13 mouse cellular contexts compared by ENCODE assay signal in genomic region chr5:65028019-65028418, GRCm38 (mm10). TPM values are rescaled to one million over a fixed set of nuclear protein-coding genes. Genes with fewer than 3 reads are reported as not detected.
A peak's percentile ranks its signal among the peaks of the same experiment; 100 is the strongest.
DNase-seq lines count a peak whose midpoint lies in the region; ATAC-seq lines count a peak whose summit lies in the region.
"Had no signal": no experiment of that assay in that cellular context is flagged by ENCODE, and none has a peak within 500 bp of the region (broad histone marks: within the 10 kb centered on the region; RNA-seq: fewer than 3 reads in every experiment).

No protein-coding gene starts in this region.

- no peak for ATAC-seq in limb, embryonic 12.5 days (ENCODE audit: insufficient number of reproducible peaks, insufficient read depth, low FRiP score, low TSS enrichment, low read depth)
- no peak for ATAC-seq in megakaryocyte-erythroid progenitor cell, adult 5-6 weeks (replicated peaks; ENCODE audit: low FRiP score, low TSS enrichment, poor library complexity, severe bottlenecking)
- ATAC-seq: intestine, embryonic 15.5 days had no signal

- 0 out of 2 replicates have a peak overlapping the region, but pooled peaks have one; percentile 31 for H3K9ac ChIP-seq in limb, embryonic 12.5 days (replicated peaks)
- H3K9ac ChIP-seq: heart, embryonic 12.5 days; intestine, embryonic 15.5 days; liver, embryonic 15.5 days had no signal

- peaks cover 34% of the 10 kb centered on the region for H3K36me3 ChIP-seq in limb, embryonic 12.5 days
- H3K36me3 ChIP-seq: intestine, embryonic 15.5 days had no signal

- no peaks in the 10 kb centered on the region for H3K9me3 ChIP-seq in limb, embryonic 12.5 days
- H3K9me3 ChIP-seq: heart, embryonic 12.5 days; intestine, embryonic 15.5 days; liver, embryonic 15.5 days had no signal

- peak; percentile 67 for DNase-seq in adrenal gland, adult 2 months
- no peak for DNase-seq in adrenal gland, adult 18-20 months (ENCODE audit: low spot score in 2 of 2)
- DNase-seq in ovary, postnatal 36 days (ENCODE audit: low spot score), result peak; percentile 32
- DNase-seq in ovary, adult 18-20 months (ENCODE audit: low spot score), result no peak
- DNase-seq in c-Kit-positive CD71-positive TER-119-positive erythroid progenitor cells, embryonic 14.5 days (ENCODE audit: low spot score), result no peak
- no peak for DNase-seq in heart, postnatal 4 days
- DNase-seq: kidney, postnatal 25 days; lung, postnatal 36 days had no signal

- H3K27me3 ChIP-seq in limb, embryonic 12.5 days, result peaks cover 3% of the 10 kb centered on the region; the same call in 1 of the 2 replicates
- H3K27me3 ChIP-seq: heart, embryonic 12.5 days; intestine, embryonic 15.5 days; liver, embryonic 15.5 days had no signal

- H3K27ac ChIP-seq in limb, embryonic 12.5 days, result no peak overlapping the region
- H3K27ac ChIP-seq: intestine, embryonic 15.5 days; liver, embryonic 15.5 days had no signal

- peaks cover 11% of the 10 kb centered on the region for H3K4me1 ChIP-seq in limb, embryonic 12.5 days (replicated peaks)
- H3K4me1 ChIP-seq: heart, embryonic 12.5 days; intestine, embryonic 15.5 days; liver, embryonic 15.5 days had no signal

- H3K4me3 ChIP-seq in limb, embryonic 12.5 days (replicated peaks), result no peak overlapping the region
- H3K4me3 ChIP-seq: heart, embryonic 12.5 days; intestine, embryonic 15.5 days; liver, embryonic 15.5 days had no signal

- WGBS in limb, embryonic 12.5 days, result 48% methylated on average over 9 of the region's 9 CpGs

- no peak overlapping the region for H3K4me2 ChIP-seq in limb, embryonic 12.5 days
- H3K4me2 ChIP-seq: heart, embryonic 12.5 days; intestine, embryonic 15.5 days; liver, embryonic 15.5 days had no signal

RNA-seq across cellular contexts. Expression of gene Fam114a1, which starts 58.1 kb away (rescaled TPM):
- 10 to 100 TPM; 30.3 to 31.7 TPM for total RNA-seq in adrenal gland, adult 2 months (2021)
- 4.1 and 4.6 TPM in 2 replicates for polyA plus RNA-seq in adrenal gland, adult 2 months (2012; rRNA removed)
- 10 to 100 TPM; 23.7 to 23.8 TPM for total RNA-seq in adrenal gland, adult 18-20 months (2021)
- polyA plus RNA-seq in limb, embryonic 12.5 days (2016; fragmentation: Nextera tagmentation; extraction: Ambion mirVana), result 32.2 and 34.6 TPM in 2 replicates
- total RNA-seq in megakaryocyte-erythroid progenitor cell, adult 5-6 weeks (2014; fragmentation: Nextera tagmentation), result 0.20 TPM in 1 of 2 replicates, not detected in the other
- 0.08 and 0.09 TPM in 2 replicates for total RNA-seq in megakaryocyte-erythroid progenitor cell, adult 5-6 weeks (2017)
- 10 to 100 TPM; 35.8 to 37.0 TPM for total RNA-seq in heart, postnatal 4 days (2021)

Comparison
In these comparisons a context has a peak if more than half of its experiments do, and no peak if none do; other contexts are left out.
1. DNase-seq: peak in adrenal gland, adult 2 months (single experiment) and ovary, postnatal 36 days (single experiment); none in adrenal gland, adult 18-20 months (0 of 2), ovary, adult 18-20 months (single experiment), c-Kit-positive CD71-positive TER-119-positive erythroid progenitor cells, embryonic 14.5 days (single experiment) and heart, postnatal 4 days (single experiment).
2. RNA of gene Fam114a1, which starts 58.1 kb away (total RNA-seq): 35.8 to 37.0 TPM in heart, postnatal 4 days, 30.3 to 31.7 TPM in adrenal gland, adult 2 months and 23.7 to 23.8 TPM in adrenal gland, adult 18-20 months; 0.08 to 0.20 TPM in megakaryocyte-erythroid progenitor cell, adult 5-6 weeks; every median in the first group is over 10 times any median in the second.